Mouse (Mus musculus) ES-E14 (cell line): ENCODE measurements at regions not wholly inside any gene's neighbourhood (a gene's known extent, or its start where the extent isn't known, plus 50 kb on each side); places are given as distances from the start of the nearest gene placed in this dataset.

Experiments used
- DNase-seq: peaks from one replicate; pipeline ENCODE4 v3.0.0-alpha.2; 2013; ENCODE audit warnings: low read depth, low spot score
- H3K27ac ChIP-seq: 2 replicates; pipeline ENCODE4 v1.5.1; 2012; ENCODE audit warnings: low read depth, mild to moderate bottlenecking, low read length, moderate library complexity, mixed read lengths; ENCODE audit not compliant: poor library complexity, insufficient read depth, severe bottlenecking
- H3K36me3 ChIP-seq: 2 replicates; pipeline ENCODE4 v1.6.1; 2012; ENCODE audit warnings: mild to moderate bottlenecking, low read length, moderate library complexity, mixed read lengths; ENCODE audit not compliant: control insufficient read depth, poor library complexity, insufficient read depth, severe bottlenecking
- H3K4me1 ChIP-seq, 2 experiments: fragments of 150-350 bp in 1 of 2; sonication (generic) in 1 of 2; 2 replicates each; pipeline ENCODE4 v1.6.1; 2012; ENCODE audit warnings: low read length in 2 of 2, mild to moderate bottlenecking in 1 of 2, mixed read lengths in 1 of 2; ENCODE audit not compliant: control insufficient read depth in 2 of 2, insufficient read depth in 2 of 2, poor library complexity in 1 of 2
- H3K4me3 ChIP-seq, 2 experiments: fragments of 150-350 bp in 1 of 2; sonication (generic) in 1 of 2; 2 replicates each; pipeline ENCODE4 v1.5.1; 2012; ENCODE audit warnings: low read length in 2 of 2, low read depth in 1 of 2, mild to moderate bottlenecking in 1 of 2, mixed read lengths in 1 of 2; ENCODE audit not compliant: insufficient read depth in 1 of 2, poor library complexity in 1 of 2, severe bottlenecking in 1 of 2
- H3K9ac ChIP-seq: 2 replicates; pipeline ENCODE4 v1.6.1; 2012; ENCODE audit warnings: low read depth, mild to moderate bottlenecking, low read length, mixed read lengths; ENCODE audit not compliant: poor library complexity, insufficient read depth, severe bottlenecking
- H3K9me3 ChIP-seq: fragments of 150-350 bp; sonication (generic); 2 replicates; pipeline ENCODE4 v1.6.1; 2012; ENCODE audit warnings: low read depth, mild to moderate bottlenecking, low read length; ENCODE audit not compliant: control insufficient read depth, insufficient read depth
- CHD2 ChIP-seq: IDR thresholded peaks from 2 replicates; pipeline ENCODE4 v1.6.1; 2014; ENCODE audit warnings: mild to moderate bottlenecking, low read depth, low read length, inconsistent platforms
- HCFC1 ChIP-seq: IDR thresholded peaks from 2 replicates; pipeline ENCODE4 v1.6.1; 2012; ENCODE audit warnings: low read length, inconsistent platforms, borderline replicate concordance; ENCODE audit not compliant: insufficient read depth
- MAFK ChIP-seq: IDR thresholded peaks from 2 replicates; pipeline ENCODE4 v1.6.1; 2014; ENCODE audit warnings: mild to moderate bottlenecking, low read depth, low read length, inconsistent platforms; ENCODE audit not compliant: insufficient read depth
- ZC3H11A ChIP-seq: IDR thresholded peaks from 2 replicates; pipeline ENCODE4 v1.6.1; 2012; ENCODE audit warnings: low read depth, mild to moderate bottlenecking, inconsistent platforms, low read length, borderline replicate concordance
- ZNF384 ChIP-seq: IDR thresholded peaks from 2 replicates; pipeline ENCODE4 v1.6.1; 2012; ENCODE audit warnings: low read depth, low read length, inconsistent platforms
- in situ Hi-C, 2 experiments: fragments of 600-800 bp; cut with MboI; formaldehyde crosslinking; loops; one replicate each; pipeline ENCODE4 v1.15.1; 2025; ENCODE audit warnings: low sequenced_read_pairs in 2 of 2, inconsistent platforms in 1 of 2; ENCODE audit not compliant: unreplicated experiment in 2 of 2

- no peak overlapping the region for H3K4me3 ChIP-seq
- no peaks in the 10 kb centered on the region for H3K36me3 ChIP-seq
- TF ChIP-seq ZNF384 (no peak), ZC3H11A (no peak), CHD2 (no peak), HCFC1 (no peak), MAFK (no peak)
- H3K4me1 ChIP-seq: no peaks in the 10 kb centered on the region
- no peak for DNase-seq
- no peak overlapping the region for H3K9ac ChIP-seq
- H3K27ac ChIP-seq: no peak overlapping the region
- in situ Hi-C loops: no loop called here
- no peaks in the 10 kb centered on the region for H3K9me3 ChIP-seq
Observed at GRCm38 (mm10) chr2:129916411-129916810, 95.7 kb upstream of the Tgm3 start.

- in situ Hi-C loops: no loop called here
- Histone ChIP-seq H3K4me1 (no peaks in the 10 kb centered on the region), H3K4me3 (no peak overlapping the region), H3K27ac (no peak overlapping the region), H3K9me3 (no peaks in the 10 kb centered on the region), H3K36me3 (no peaks in the 10 kb centered on the region), H3K9ac (no peak overlapping the region)
- no peak for TF ChIP-seq ZC3H11A
- TF ChIP-seq MAFK: no peak
- TF ChIP-seq ZNF384: no peak
- TF ChIP-seq CHD2: no peak
- no peak for TF ChIP-seq HCFC1
- no peak for DNase-seq
Observed at GRCm38 (mm10) chr2:129918141-129918790, 93.9 kb upstream of the Tgm3 start.

GRCm38 (mm10) chr2:129919551-129919950 is 92.6 kb upstream of the Tgm3 start:
- in situ Hi-C loops: no loop called here

GRCm38 (mm10) chr2:129927218-129927617 is 84.9 kb upstream of the Tgm3 start:
- Histone ChIP-seq H3K36me3 (no peaks in the 10 kb centered on the region), H3K9me3 (0 out of 2 replicates have a peak, but pooled peaks cover 1% of the 10 kb centered on the region), H3K9ac (no peak overlapping the region), H3K4me1 (no peaks in the 10 kb centered on the region), H3K4me3 (no peak overlapping the region), H3K27ac (no peak overlapping the region)
- TF ChIP-seq MAFK: no peak
- no peak for TF ChIP-seq ZNF384
- no peak for TF ChIP-seq CHD2
- TF ChIP-seq HCFC1: no peak
- TF ChIP-seq ZC3H11A: no peak
- in situ Hi-C loops: no loop called here
- no peak for DNase-seq

More at GRCm38 (mm10) chr2:129919551-129919950, 92.6 kb upstream of the Tgm3 start:
- Histone ChIP-seq H3K36me3 (no peaks in the 10 kb centered on the region), H3K27ac (no peak overlapping the region), H3K4me3 (no peak overlapping the region), H3K9me3 (no peaks in the 10 kb centered on the region), H3K4me1 (no peaks in the 10 kb centered on the region), H3K9ac (no peak overlapping the region)
- no peak for TF ChIP-seq CHD2
- TF ChIP-seq HCFC1: no peak
- no peak for TF ChIP-seq ZNF384
- TF ChIP-seq ZC3H11A: no peak
- no peak for TF ChIP-seq MAFK
- DNase-seq: no peak

- Histone ChIP-seq H3K27ac (no peak overlapping the region), H3K4me1 (no peaks in the 10 kb centered on the region), H3K9ac (no peak overlapping the region), H3K9me3 (0 out of 2 replicates have a peak, but pooled peaks cover 1% of the 10 kb centered on the region), H3K36me3 (no peaks in the 10 kb centered on the region), H3K4me3 (no peak overlapping the region)
- in situ Hi-C loops: no loop called here
- DNase-seq: no peak
- no peak for TF ChIP-seq MAFK
- no peak for TF ChIP-seq CHD2
- no peak for TF ChIP-seq ZC3H11A
- no peak for TF ChIP-seq HCFC1
- TF ChIP-seq ZNF384: no peak
Observed at GRCm38 (mm10) chr2:129933578-129933977, 78.6 kb upstream of the Tgm3 start.
